Mouse (Mus musculus): ENCODE measurements at regions not wholly inside any gene's neighbourhood (a gene's known extent, or its start where the extent isn't known, plus 50 kb on each side); places are given as distances from the start of the nearest gene placed in this dataset.

- DNase-seq: no peak
Observed at GRCm38 (mm10) chr13:90370746-90371414, 281.5 kb upstream of the Xrcc4 start.

DNA sequence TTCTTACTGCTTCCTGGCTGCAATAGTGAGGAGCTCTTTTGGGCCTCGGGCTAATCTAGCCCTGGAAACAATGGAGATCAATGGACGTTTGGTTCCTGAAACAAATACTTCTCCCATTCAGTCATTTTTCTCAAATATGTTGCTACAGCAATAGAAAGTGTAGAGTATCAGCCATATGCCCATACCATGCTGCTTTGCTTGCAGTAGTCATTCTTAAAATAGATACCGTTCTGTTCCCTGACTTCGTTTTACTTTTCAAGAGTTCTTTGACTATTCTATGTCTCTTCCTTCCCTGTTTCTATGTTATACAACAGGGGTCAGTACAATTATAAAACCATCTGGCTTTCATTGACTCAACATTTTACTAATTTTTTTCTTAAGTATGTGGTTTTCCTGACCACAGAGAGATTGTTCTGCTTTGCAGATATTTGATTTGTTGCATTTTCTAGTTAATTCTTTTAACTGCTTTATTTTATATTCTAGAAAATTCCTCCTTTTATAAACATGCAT lies 275.2 kb upstream of the Xrcc4 start:
- DNase-seq: no peak

DNA sequence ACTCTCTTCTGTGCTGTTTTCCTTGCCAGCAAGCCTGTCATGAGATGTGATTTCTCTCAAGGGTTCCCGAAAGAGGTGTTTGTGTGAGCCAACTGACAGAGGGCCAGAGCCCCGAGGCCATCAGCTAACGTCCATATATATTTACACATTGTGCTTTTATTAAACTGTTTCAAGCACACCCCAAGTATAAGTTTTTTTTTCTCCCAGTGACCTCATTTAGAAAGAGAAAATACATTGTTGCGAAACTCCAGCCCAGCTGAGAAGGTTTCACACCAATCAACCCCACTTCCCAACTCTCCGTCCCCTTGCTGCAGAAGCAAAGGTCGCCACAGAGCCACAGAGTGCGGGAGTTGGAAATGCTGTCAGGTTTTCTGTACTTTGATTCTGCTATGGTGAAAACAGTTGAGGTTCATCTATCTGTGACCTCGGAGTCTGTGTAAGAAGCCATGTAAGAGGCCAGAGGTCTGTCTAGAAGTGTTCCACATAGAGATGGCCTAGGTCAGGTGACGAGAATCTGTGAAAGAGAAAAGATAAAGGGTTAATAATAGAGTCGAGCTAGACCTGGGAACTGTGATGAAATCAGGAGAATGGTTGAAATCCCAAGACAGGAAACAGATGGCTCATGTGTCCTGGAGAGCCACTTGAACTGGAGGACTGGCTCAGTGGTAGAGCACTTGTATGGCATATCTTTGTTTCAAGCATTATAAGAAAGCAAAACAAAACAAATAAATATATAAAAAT lies 270.6 kb upstream of the Xrcc4 start:
- DNase-seq: peak; percentile 22

DNA sequence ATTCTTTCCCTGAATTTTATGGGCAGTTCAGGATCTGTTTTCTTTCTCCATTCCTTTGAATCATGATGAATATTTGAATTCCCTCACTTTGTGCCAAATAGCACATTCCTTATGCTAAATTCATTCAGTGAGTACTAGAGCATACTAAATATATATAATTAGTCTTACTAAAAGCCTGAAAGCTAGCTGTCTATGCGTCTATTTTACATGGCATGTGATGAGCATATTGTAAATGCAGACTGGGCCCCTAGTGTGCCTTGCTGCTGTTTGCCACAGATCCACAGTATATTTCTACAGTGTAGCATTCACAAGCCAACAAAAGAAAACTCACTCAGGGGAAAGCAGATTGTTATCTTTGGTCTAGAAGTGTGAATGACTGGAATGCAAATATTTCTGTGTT lies 268.7 kb upstream of the Xrcc4 start:
- DNase-seq: no peak

DNA sequence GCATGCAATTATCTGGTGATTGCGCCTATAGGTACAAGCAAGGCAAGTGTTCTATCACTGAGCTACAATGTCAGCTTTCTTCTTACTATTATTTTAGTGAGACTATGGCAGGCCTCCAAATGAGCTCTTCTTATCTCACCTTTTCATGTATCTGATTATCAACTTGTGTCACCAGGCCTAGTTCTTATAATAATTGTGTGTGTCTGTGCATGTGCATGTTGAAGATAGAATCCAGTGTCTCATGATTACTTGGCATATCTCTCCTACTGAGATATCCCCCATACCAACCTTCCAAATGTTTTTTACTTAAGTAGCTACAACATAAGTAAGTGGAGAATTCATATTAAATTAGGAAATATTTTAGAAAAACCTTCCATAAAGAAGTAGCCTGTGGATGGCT lies 266.2 kb upstream of the Xrcc4 start:
- DNase-seq: no peak

DNA sequence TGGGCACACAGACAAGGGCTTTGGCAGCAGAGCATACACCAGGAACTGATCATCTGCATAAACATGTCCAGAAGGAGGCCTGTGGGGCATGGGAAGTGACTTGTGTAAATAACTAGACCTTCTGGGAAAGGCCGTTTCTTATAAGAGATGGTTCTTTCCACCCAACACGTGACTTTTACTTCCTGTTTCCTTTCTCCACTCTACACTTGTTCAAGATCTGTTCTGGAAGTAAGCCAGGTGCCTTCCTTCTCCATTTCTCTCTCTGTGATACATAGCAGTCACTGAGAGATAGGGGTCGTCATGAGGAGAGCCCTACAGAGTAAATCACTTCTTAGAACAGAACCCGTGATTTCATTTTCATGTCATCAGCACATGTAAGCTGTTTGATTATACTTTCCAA lies 253.4 kb upstream of the Xrcc4 start:
- DNase-seq: no peak

GRCm38 (mm10) chr13:90341597-90342212 lies 252.3 kb upstream of the Xrcc4 start:
- no peak for DNase-seq

GRCm38 (mm10) chr13:90340647-90341160 lies 251.3 kb upstream of the Xrcc4 start:
- DNase-seq: no peak

GRCm38 (mm10) chr13:90337591-90337990 lies 248.2 kb upstream of the Xrcc4 start:
- no peak for DNase-seq

DNA sequence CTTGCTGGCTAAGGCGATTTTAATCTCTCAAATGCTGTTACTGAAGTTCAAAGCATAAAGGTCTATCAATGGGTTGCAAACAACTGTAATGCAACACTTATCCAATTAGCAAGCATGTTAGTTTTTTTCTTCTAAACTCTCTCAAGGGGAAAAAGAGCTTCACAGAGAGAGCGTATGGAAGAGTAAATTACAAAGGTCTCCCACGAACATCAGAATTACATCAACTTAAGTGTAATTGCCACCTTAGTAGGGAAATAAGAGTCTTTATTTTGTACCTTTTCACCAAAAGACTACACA lies 246.3 kb upstream of the Xrcc4 start:
- DNase-seq: no peak

- DNase-seq: no peak
Observed at GRCm38 (mm10) chr13:90334934-90335740, 245.7 kb upstream of the Xrcc4 start.

- DNase-seq: no peak
Observed at GRCm38 (mm10) chr13:90334286-90334685, 244.9 kb upstream of the Xrcc4 start.

- DNase-seq: no peak
Observed at GRCm38 (mm10) chr13:90325226-90325625, 235.8 kb upstream of the Xrcc4 start.

- DNase-seq: no peak
Observed at GRCm38 (mm10) chr13:90313209-90313978, 224.0 kb upstream of the Xrcc4 start.

- DNase-seq: no peak
Observed at GRCm38 (mm10) chr13:90310482-90310881, 221.1 kb upstream of the Xrcc4 start.

GRCm38 (mm10) chr13:90300481-90300880 lies 211.1 kb upstream of the Xrcc4 start:
- no peak for DNase-seq

- DNase-seq: no peak
Observed at GRCm38 (mm10) chr13:90294648-90295007, 205.2 kb upstream of the Xrcc4 start.

DNA sequence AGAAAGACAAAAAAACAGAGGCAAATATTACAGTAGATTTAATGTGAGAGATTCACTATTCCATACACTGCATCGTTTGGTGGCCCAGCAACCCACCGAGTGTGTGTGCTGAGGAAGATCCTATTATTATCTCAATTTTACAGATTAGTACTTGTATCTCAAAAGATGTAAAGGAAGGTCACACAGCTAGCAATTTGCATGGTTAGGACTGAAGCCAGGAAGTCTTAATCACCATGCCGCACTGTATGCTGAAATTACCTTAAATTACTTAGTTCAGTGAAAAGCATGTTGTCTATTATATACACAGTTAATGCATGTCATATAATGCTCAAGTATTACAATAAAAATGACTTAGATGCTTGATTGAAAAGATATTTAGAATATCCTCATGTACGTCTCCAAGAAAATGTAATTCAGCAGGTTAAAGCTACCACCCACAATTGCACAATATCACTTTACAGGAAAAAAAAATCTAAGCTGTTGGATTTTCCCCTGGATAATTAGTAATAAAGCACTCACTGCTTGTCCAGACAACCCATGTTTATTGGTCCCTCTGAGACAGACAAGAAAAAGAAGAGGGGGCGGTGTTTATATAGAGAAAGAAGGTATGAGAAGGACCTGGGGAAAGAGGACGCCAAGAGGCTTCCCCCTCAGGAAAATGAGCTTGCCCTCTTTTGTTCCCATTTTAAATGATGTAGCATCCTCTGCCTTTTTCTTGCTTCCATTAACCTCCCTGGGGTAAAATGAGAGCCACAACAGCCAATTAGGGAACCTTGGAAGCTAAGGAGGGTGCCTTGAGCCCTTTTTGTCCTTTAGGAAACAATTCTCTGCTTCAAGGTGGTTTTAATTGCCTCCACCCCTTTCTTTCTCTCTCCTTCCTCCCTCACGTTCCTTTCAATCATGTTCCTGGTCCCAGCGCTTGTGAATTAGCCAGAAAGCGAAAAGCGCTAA lies 204.6 kb upstream of the Xrcc4 start:
- no peak for DNase-seq

- no peak for DNase-seq
Observed at GRCm38 (mm10) chr13:90292905-90293304, 203.5 kb upstream of the Xrcc4 start.

- DNase-seq: no peak
Observed at GRCm38 (mm10) chr13:90292124-90292523, 202.7 kb upstream of the Xrcc4 start.

GRCm38 (mm10) chr13:90280976-90281375 lies 191.6 kb upstream of the Xrcc4 start:
- no peak for DNase-seq
